Mouse (Mus musculus) CH12.LX (cell line): Measurements from ENCODE around the gene Hmox2. TPM values are rescaled to one million over a fixed set of nuclear protein-coding genes. Genes with fewer than 3 reads are reported as not detected.
A peak's percentile ranks its signal among the peaks of the same experiment; 100 is the strongest.

Experiments
- DNase-seq: peaks from one replicate; pipeline ENCODE4 v3.0.0-alpha.2; 2013; ENCODE audit errors: extremely low read depth
- H3K27ac ChIP-seq: 2 replicates; pipeline ENCODE4 v1.5.1; 2012; ENCODE audit warnings: low read depth, mild to moderate bottlenecking, control low read depth, moderate library complexity; ENCODE audit not compliant: insufficient read depth
- H3K27me3 ChIP-seq: replicated peaks from 2 replicates; pipeline ENCODE3; 2012; ENCODE audit warnings: inconsistent platforms
- H3K36me3 ChIP-seq, 2 experiments: replicated peaks in 1 of 2; 2 replicates each; pipeline versions ENCODE3 to v1.6.1; 2012; ENCODE audit warnings: inconsistent platforms in 1 of 2, low read length in 1 of 2, mild to moderate bottlenecking in 1 of 2, mixed read lengths in 1 of 2, moderate library complexity in 1 of 2; ENCODE audit not compliant: control insufficient read depth in 1 of 2, insufficient read depth in 1 of 2
- H3K4me1 ChIP-seq, 2 experiments: 2 replicates each; pipeline ENCODE4 v1.6.1; 2012; ENCODE audit warnings: inconsistent platforms in 1 of 2, moderate library complexity in 1 of 2; ENCODE audit not compliant: insufficient read depth in 2 of 2, control insufficient read depth in 1 of 2
- H3K4me2 ChIP-seq: 2 replicates; pipeline ENCODE4 v1.6.1; 2012; ENCODE audit warnings: low read depth, mild to moderate bottlenecking, control low read depth; ENCODE audit not compliant: poor library complexity, insufficient read depth, severe bottlenecking
- H3K4me3 ChIP-seq, 3 experiments: fragments of 150-350 bp in 1 of 3; sonication (generic) in 1 of 3; replicated peaks in 1 of 3; 2 replicates each; pipeline versions ENCODE3 to v1.5.1; 2011 to 2012; ENCODE audit warnings: low read depth in 2 of 3, low read length in 2 of 3, mild to moderate bottlenecking in 2 of 3, moderate library complexity in 2 of 3, control low read depth in 1 of 3, improper control_type of control experiment in 1 of 3, inconsistent platforms in 1 of 3, mixed read lengths in 1 of 3; ENCODE audit not compliant: poor library complexity in 1 of 3
- H3K79me2 ChIP-seq: replicated peaks from 2 replicates; pipeline ENCODE4 v1.6.1; 2012; ENCODE audit warnings: mild to moderate bottlenecking, moderate library complexity; ENCODE audit not compliant: control insufficient read depth, poor library complexity, insufficient read depth, severe bottlenecking; ENCODE audit errors: extremely low read depth
- H3K9ac ChIP-seq: 2 replicates; pipeline ENCODE4 v1.6.1; 2012; ENCODE audit warnings: low read depth, mild to moderate bottlenecking, control low read depth, moderate library complexity; ENCODE audit not compliant: insufficient read depth
- H3K9me3 ChIP-seq: replicated peaks from 2 replicates; pipeline ENCODE3; 2012; ENCODE audit warnings: low read length, inconsistent platforms, mixed read lengths
- BHLHE40 ChIP-seq: IDR thresholded peaks from 2 replicates; pipeline ENCODE4 v1.6.1; 2011; ENCODE audit warnings: mild to moderate bottlenecking, low read depth, low read length, improper control_type of control experiment
- CHD1 ChIP-seq: IDR thresholded peaks from 2 replicates; pipeline ENCODE4 v1.6.1; 2012; ENCODE audit warnings: low read depth, low read length, improper control_type of control experiment, inconsistent platforms
- CHD2 ChIP-seq: IDR thresholded peaks from 2 replicates; pipeline ENCODE4 v1.6.1; 2011; ENCODE audit warnings: low read length, improper control_type of control experiment
- CTCF ChIP-seq, 2 experiments: IDR thresholded peaks in 1 of 2; conservative IDR thresholded peaks in 1 of 2; 2 replicates each; pipeline ENCODE4 v1.5.1; 2011 to 2012; ENCODE audit warnings: low read depth in 2 of 2, low read length in 2 of 2, improper control_type of control experiment in 1 of 2, inconsistent platforms in 1 of 2, mild to moderate bottlenecking in 1 of 2, moderate library complexity in 1 of 2
- E2F4 ChIP-seq: IDR thresholded peaks from 2 replicates; pipeline ENCODE4 v1.6.1; 2011; ENCODE audit warnings: low read depth, low read length, improper control_type of control experiment; ENCODE audit not compliant: insufficient replicate concordance
- EP300 ChIP-seq: IDR thresholded peaks from 2 replicates; pipeline ENCODE4 v1.6.1; 2011; ENCODE audit warnings: low read length, improper control_type of control experiment
- ETS1 ChIP-seq: conservative IDR thresholded peaks from 2 replicates; pipeline ENCODE4 v1.6.1; 2012; ENCODE audit warnings: low read depth, mild to moderate bottlenecking, inconsistent platforms, low read length, improper control_type of control experiment, moderate library complexity
- HCFC1 ChIP-seq: IDR thresholded peaks from 2 replicates; pipeline ENCODE4 v1.6.1; 2012; ENCODE audit warnings: low read depth, mild to moderate bottlenecking, inconsistent platforms, low read length, improper control_type of control experiment
- IRF4 ChIP-seq: IDR thresholded peaks from 2 replicates; pipeline ENCODE4 v1.6.1; 2014; ENCODE audit warnings: low read depth, mild to moderate bottlenecking, inconsistent platforms, low read length, improper control_type of control experiment
- JUN ChIP-seq: IDR thresholded peaks from 2 replicates; pipeline ENCODE4 v1.6.1; 2011; ENCODE audit warnings: low read depth, mild to moderate bottlenecking, low read length, improper control_type of control experiment, moderate library complexity; ENCODE audit not compliant: insufficient read depth
- JUND ChIP-seq: conservative IDR thresholded peaks from 2 replicates; pipeline ENCODE4 v1.6.1; 2011; ENCODE audit warnings: low read depth, low read length, improper control_type of control experiment
- KAT2A ChIP-seq: IDR thresholded peaks from 2 replicates; pipeline ENCODE4 v1.6.1; 2012; ENCODE audit warnings: low read length, improper control_type of control experiment, inconsistent platforms; ENCODE audit not compliant: insufficient replicate concordance
- MAFK ChIP-seq: IDR thresholded peaks from 2 replicates; pipeline ENCODE4 v1.6.1; 2011; ENCODE audit warnings: low read length, improper control_type of control experiment; ENCODE audit not compliant: insufficient replicate concordance
- MAX ChIP-seq: IDR thresholded peaks from 2 replicates; pipeline ENCODE4 v1.6.1; 2011; ENCODE audit warnings: low read length, improper control_type of control experiment
- MAZ ChIP-seq: IDR thresholded peaks from 2 replicates; pipeline ENCODE4 v1.6.1; 2012; ENCODE audit warnings: low read depth, mild to moderate bottlenecking, inconsistent platforms, low read length, improper control_type of control experiment, moderate library complexity
- MEF2A ChIP-seq: IDR thresholded peaks from 2 replicates; pipeline ENCODE4 v1.6.1; 2014; ENCODE audit warnings: low read depth, mild to moderate bottlenecking, inconsistent platforms, low read length, improper control_type of control experiment, borderline replicate concordance
- MXI1 ChIP-seq: IDR thresholded peaks from 2 replicates; pipeline ENCODE4 v1.6.1; 2011; ENCODE audit warnings: mild to moderate bottlenecking, low read depth, low read length, improper control_type of control experiment
- MYC ChIP-seq: IDR thresholded peaks from 2 replicates; pipeline ENCODE4 v1.6.1; 2011; ENCODE audit warnings: low read depth, mild to moderate bottlenecking, improper control_type of control experiment, low read length
- NELFE ChIP-seq: IDR thresholded peaks from 2 replicates; pipeline ENCODE4 v1.6.1; 2011; ENCODE audit warnings: low read depth, low read length, improper control_type of control experiment
- NRF1 ChIP-seq: IDR thresholded peaks from 2 replicates; pipeline ENCODE4 v1.6.1; 2014; ENCODE audit warnings: low read depth, mild to moderate bottlenecking, inconsistent platforms, low read length, improper control_type of control experiment, moderate library complexity
- PAX5 ChIP-seq: IDR thresholded peaks from 2 replicates; pipeline ENCODE4 v1.6.1; 2012; ENCODE audit warnings: low read length, inconsistent platforms, mixed read lengths
- POLR2A ChIP-seq: IDR thresholded peaks from 2 replicates; pipeline ENCODE4 v1.6.1; 2011; ENCODE audit warnings: low read depth, mild to moderate bottlenecking, improper control_type of control experiment, low read length
- POLR2AphosphoS2 ChIP-seq: IDR thresholded peaks from 2 replicates; pipeline ENCODE4 v1.6.1; 2011; ENCODE audit warnings: low read depth, low read length, improper control_type of control experiment
- RAD21 ChIP-seq: IDR thresholded peaks from 2 replicates; pipeline ENCODE4 v1.6.1; 2011; ENCODE audit warnings: low read depth, mild to moderate bottlenecking, low read length, improper control_type of control experiment, moderate library complexity
- RCOR1 ChIP-seq: conservative IDR thresholded peaks from 2 replicates; pipeline ENCODE4 v1.6.1; 2012; ENCODE audit warnings: low read depth, mild to moderate bottlenecking, inconsistent platforms, low read length, improper control_type of control experiment
- SIN3A ChIP-seq: IDR thresholded peaks from 2 replicates; pipeline ENCODE4 v1.6.1; 2012; ENCODE audit warnings: low read length, improper control_type of control experiment, inconsistent platforms
- SMC3 ChIP-seq: IDR thresholded peaks from 2 replicates; pipeline ENCODE4 v1.6.1; 2011; ENCODE audit warnings: low read depth, low read length, improper control_type of control experiment
- TBP ChIP-seq: conservative IDR thresholded peaks from 2 replicates; pipeline ENCODE4 v1.6.1; 2011; ENCODE audit warnings: low read depth, low read length, improper control_type of control experiment
- TCF12 ChIP-seq: IDR thresholded peaks from 2 replicates; pipeline ENCODE4 v1.6.1; 2014; ENCODE audit warnings: low read depth, mild to moderate bottlenecking, inconsistent platforms, low read length, improper control_type of control experiment
- UBTF ChIP-seq: IDR thresholded peaks from 2 replicates; pipeline ENCODE4 v1.6.1; 2012; ENCODE audit warnings: low read depth, mild to moderate bottlenecking, inconsistent platforms, low read length, improper control_type of control experiment, moderate library complexity
- USF1 ChIP-seq: IDR thresholded peaks from 2 replicates; pipeline ENCODE4 v1.6.1; 2014; ENCODE audit warnings: low read depth, mild to moderate bottlenecking, inconsistent platforms, low read length, improper control_type of control experiment
- ZC3H11A ChIP-seq: IDR thresholded peaks from 2 replicates; pipeline ENCODE4 v1.6.1; 2012; ENCODE audit warnings: low read depth, mild to moderate bottlenecking, inconsistent platforms, low read length, improper control_type of control experiment
- ZKSCAN1 ChIP-seq: IDR thresholded peaks from 2 replicates; pipeline ENCODE4 v1.6.1; 2012; ENCODE audit warnings: low read depth, inconsistent platforms, low read length, improper control_type of control experiment, borderline replicate concordance
- ZMIZ1 ChIP-seq: IDR thresholded peaks from 2 replicates; pipeline ENCODE4 v1.6.1; 2012; ENCODE audit warnings: low read depth, mild to moderate bottlenecking, inconsistent platforms, low read length, improper control_type of control experiment
- ZNF384 ChIP-seq: IDR thresholded peaks from 2 replicates; pipeline ENCODE4 v1.6.1; 2012; ENCODE audit warnings: low read depth, low read length, improper control_type of control experiment, inconsistent platforms
- dilution Hi-C: fragments of 300-500 bp; cut with MboI; formaldehyde crosslinking; loops from 2 replicates; pipeline ENCODE4 v1.14.3; 2020; ENCODE audit warnings: low sequenced_read_pairs; ENCODE audit not compliant: extremely low pct_unique_long_range_greater_than_20kb, extremely low pct_ligation_motif_present
- in situ Hi-C: fragments of 300-500 bp; cut with MboI; formaldehyde crosslinking; loops from 3 replicates; pipeline ENCODE4 v1.14.3; 2019; ENCODE audit warnings: low sequenced_read_pairs, low pct_ligation_motif_present, low pct_unique_long_range_greater_than_20kb, mixed read lengths
- polyA plus RNA-seq: library from polyadenylated mRNA; unstranded; fragments of >175 nt; gene quantifications from 2 replicates; pipeline ENCODE4 v1.2.1, GENCODE M21; 2012; ENCODE audit warnings: low read depth; ENCODE audit not compliant: insufficient read length
- total RNA-seq, 2 experiments: library from RNA; depleted of rRNA; stranded (reverse); fragments of 300-350 nt in 1 of 2; fragments of >200 nt in 1 of 2; gene quantifications; 2 replicates each; pipeline ENCODE4 v1.2.3; 2012 to 2014

Hmox2 gene
- total and polyA plus RNA-seq, 3 experiments, result 72.3 to 91.9 (median 74.0) TPM

GRCm38 (mm10) chr16:4718753-4719518, 7.2 kb upstream of the Hmox2 start, which contains the start of gene Nmral1 (continued):
- TF ChIP-seq PAX5, result no peak

- dilution Hi-C loops (no loop called here), in situ Hi-C loops (no loop called here)
- Histone ChIP-seq H3K4me2 (peak overlapping the region; percentile 99), H3K4me3 (peak overlapping the region; percentile 28 to 38 (median 31)), H3K27ac (peak overlapping the region; percentile 84), H3K9ac (peak overlapping the region; percentile 83), H3K9me3 (peaks cover 7% of the 10 kb centered on the region), H3K79me2 (peaks cover 7% of the 10 kb centered on the region), H3K36me3 (no peaks in the 10 kb centered on the region), H3K4me1 (peaks cover 6 to 26% of the 10 kb centered on the region in 2 experiments), H3K27me3 (no peaks in the 10 kb centered on the region)
- peak; percentile 81 for DNase-seq
- no peak for TF ChIP-seq JUN
- TF ChIP-seq MXI1, result peak; percentile 51; the same call in 1 of the 2 replicates
- TF ChIP-seq RAD21, result no peak
- no peak for TF ChIP-seq CTCF (conservative IDR thresholded peaks at IDR 0.05 in 1 of 2, IDR thresholded peaks at IDR 0.05 in 1 of 2; ENCODE audit: low read depth in 2 of 2, low read length in 2 of 2)
- peak; percentile 75; the same call in 1 of the 2 replicates for TF ChIP-seq ZMIZ1
- peak; percentile 71; the same call in 1 of the 2 replicates for TF ChIP-seq CHD1
- no peak for TF ChIP-seq RCOR1
- peak; percentile 64; the same call in 1 of the 2 replicates for TF ChIP-seq MEF2A
- no peak for TF ChIP-seq SMC3
- TF ChIP-seq MAFK, result peak; percentile 64
- peak; percentile 80 for TF ChIP-seq CHD2
- peak; percentile 40; the same call in 1 of the 2 replicates for TF ChIP-seq ETS1
- no peak for TF ChIP-seq PAX5
- no peak for TF ChIP-seq ZKSCAN1
- TF ChIP-seq ZC3H11A, result no peak
- TF ChIP-seq UBTF, result no peak
- peak; percentile 21; the same call in 1 of the 2 replicates for TF ChIP-seq NRF1
- no peak for TF ChIP-seq MYC
- TF ChIP-seq JUND, result no peak
- TF ChIP-seq MAX, result peak; percentile 38
- TF ChIP-seq KAT2A, result no peak
- no peak for TF ChIP-seq E2F4
- TF ChIP-seq IRF4, result peak; percentile 69
- peak; percentile 70 for TF ChIP-seq HCFC1
- TF ChIP-seq POLR2A, result peak; percentile 83
- TF ChIP-seq POLR2AphosphoS2, result peak; percentile 75
- TF ChIP-seq BHLHE40, result 0 out of 2 replicates have a peak, but pooled peaks have one; percentile 13
- TF ChIP-seq ZNF384, result no peak
- TF ChIP-seq SIN3A, result peak; percentile 58
- TF ChIP-seq NELFE, result peak; percentile 82
- no peak for TF ChIP-seq USF1
- TF ChIP-seq EP300, result peak; percentile 82
- no peak for TF ChIP-seq MAZ
- peak; percentile 92 for TF ChIP-seq TBP
- TF ChIP-seq TCF12, result peak; percentile 71
These were observed 3.8 kb upstream of the Hmox2 start for GRCm38 (mm10) chr16:4722128-4722914.
